Mouse (Mus musculus): ENCODE data around the gene Fam160a2.
"Not testable (repeated sequence)": the region's sequence is repeated elsewhere in the genome, so short reads cannot be mapped to it uniquely, and the experiment has no call there.

DNA sequence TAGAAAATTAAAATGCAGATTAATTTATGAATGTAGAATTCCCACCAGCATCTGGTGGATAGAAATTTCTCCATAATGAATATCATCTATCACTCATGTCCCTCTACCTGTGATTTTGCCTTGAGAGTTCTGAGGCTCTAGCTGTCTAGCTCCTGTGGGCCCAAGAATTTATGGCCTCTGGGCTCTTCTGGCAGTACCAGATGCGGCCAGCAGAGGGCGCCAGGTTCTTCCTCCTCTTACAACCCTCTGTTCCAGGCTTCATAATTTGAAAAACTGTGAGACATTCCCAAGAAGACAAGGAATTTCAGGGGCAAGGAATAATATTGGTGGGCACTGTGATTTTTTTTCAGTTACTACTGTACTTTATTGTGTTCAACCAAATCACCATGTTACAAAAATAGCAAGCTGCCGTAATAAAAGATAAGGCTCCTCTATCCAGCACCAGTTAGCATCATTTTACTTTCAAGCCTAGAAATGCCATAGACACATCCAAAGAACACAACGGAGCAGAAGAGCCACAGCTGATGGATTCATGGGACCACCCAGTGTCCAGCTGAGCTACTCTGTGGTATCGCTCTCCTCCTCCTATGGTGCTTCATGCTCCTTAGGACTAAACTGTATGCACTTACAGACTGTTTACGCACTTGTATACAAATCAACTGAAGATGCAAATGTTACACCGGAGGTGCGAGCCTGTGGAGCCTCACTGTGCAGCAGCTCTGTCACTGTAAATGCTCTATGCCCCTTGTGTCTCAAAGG is 12.2 kb upstream of the Fam160a2 start:
- TF ChIP-seq CTCF (conservative IDR thresholded peaks at IDR 0.05; ENCODE audit: low read length), result peak; percentile 98
- TF ChIP-seq NANOG (IDR thresholded peaks at IDR 0.05; ENCODE audit: borderline replicate concordance, low read length), result not testable (repeated sequence)
